Mouse (Mus musculus) neural tube, embryonic 13.5 days (tissue): ENCODE measurements around the gene Hoxa11. TPM values are rescaled to one million over a fixed set of nuclear protein-coding genes. Genes with fewer than 3 reads are reported as not detected.

Source experiments
- ATAC-seq: fragments of 200-750 bp; cut with Nextera tagmentation; 2 replicates; pipeline ENCODE4 v1.8.0; 2017; ENCODE audit warnings: low read depth, mild to moderate bottlenecking, moderate TSS enrichment, moderate library complexity
- H3K27ac ChIP-seq: fragments of 300-500 bp; sonication (generic); replicated peaks from 2 replicates; pipeline ENCODE4 v1.5.1; 2015; ENCODE audit warnings: moderate library complexity, mild to moderate bottlenecking, inconsistent platforms
- H3K27me3 ChIP-seq: fragments of 300-500 bp; sonication (generic); 2 replicates; pipeline ENCODE4 v1.6.1; 2015; ENCODE audit warnings: mild to moderate bottlenecking, inconsistent platforms
- H3K36me3 ChIP-seq: fragments of 300-500 bp; sonication (generic); 2 replicates; pipeline ENCODE4 v1.6.1; 2015; ENCODE audit warnings: mild to moderate bottlenecking, inconsistent platforms
- H3K4me1 ChIP-seq: fragments of 300-500 bp; sonication (generic); replicated peaks from 2 replicates; pipeline ENCODE4 v1.6.1; 2015; ENCODE audit warnings: inconsistent platforms
- H3K4me2 ChIP-seq: fragments of 300-500 bp; sonication (generic); 2 replicates; pipeline ENCODE4 v1.6.1; 2015; ENCODE audit warnings: inconsistent platforms, mild to moderate bottlenecking, moderate library complexity
- H3K4me3 ChIP-seq: fragments of 300-500 bp; sonication (generic); 2 replicates; pipeline ENCODE4 v1.5.1; 2015; ENCODE audit warnings: mild to moderate bottlenecking, inconsistent platforms
- H3K9ac ChIP-seq: fragments of 300-500 bp; sonication (generic); 2 replicates; pipeline ENCODE4 v1.6.1; 2015; ENCODE audit warnings: moderate library complexity, mild to moderate bottlenecking, inconsistent platforms
- H3K9me3 ChIP-seq: fragments of 300-500 bp; sonication (generic); 2 replicates; pipeline ENCODE4 v1.6.1; 2016; ENCODE audit warnings: inconsistent platforms
- WGBS: fragments of 180-500 bp; shearing (Covaris S2); methylation state at CpG from one replicate; pipeline ENCODE4 v1.1.7; 2015; 5-methylcytosine and 5-hydroxymethylcytosine counted together
- polyA plus RNA-seq: library from polyadenylated mRNA; unstranded; fragments of >200 nt; fragmentation: Nextera tagmentation; extraction: Ambion mirVana; gene quantifications from 2 replicates; pipeline ENCODE4 v1.2.1, GENCODE M21; 2015

Gene Hoxa11
- polyA plus RNA-seq, 1 experiment from 2014 or later: 4.7 TPM

GRCm38 (mm10) chr6:52211170-52211935 is 34.3 kb downstream of the Hoxa11 start:
- Histone ChIP-seq H3K9ac (peak overlapping the region; percentile 100), H3K4me2 (peak overlapping the region; percentile 97), H3K4me3 (peak overlapping the region; percentile 96), H3K36me3 (0 out of 2 replicates have a peak, but pooled peaks cover 4% of the 10 kb centered on the region), H3K4me1 (peaks cover 76% of the 10 kb centered on the region), H3K27ac (peak overlapping the region; percentile 100), H3K27me3 (no peaks in the 10 kb centered on the region), H3K9me3 (no peaks in the 10 kb centered on the region)
- 1% methylated on average over 37 of the region's 37 CpGs for WGBS
- peak; percentile 24; the same call in 1 of the 2 replicates for ATAC-seq

GRCm38 (mm10) chr6:52209685-52210046 is 35.9 kb downstream of the Hoxa11 start:
- no peak for ATAC-seq
- H3K9ac ChIP-seq: peak overlapping the region; percentile 100
- peak overlapping the region; percentile 97 for H3K4me2 ChIP-seq
- peak overlapping the region; percentile 96 for H3K4me3 ChIP-seq
- peaks cover 76% of the 10 kb centered on the region for H3K4me1 ChIP-seq
- WGBS: under 1% methylated on average over 12 of the region's 12 CpGs
- no peaks in the 10 kb centered on the region for H3K9me3 ChIP-seq
- H3K27me3 ChIP-seq: no peaks in the 10 kb centered on the region
- H3K36me3 ChIP-seq: peaks cover 21% of the 10 kb centered on the region
- peak overlapping the region; percentile 100 for H3K27ac ChIP-seq

GRCm38 (mm10) chr6:52208868-52209684 is 36.5 kb downstream of the Hoxa11 start:
- Histone ChIP-seq H3K4me3 (peak overlapping the region; percentile 96), H3K9ac (peak overlapping the region; percentile 100), H3K4me1 (peaks cover 76% of the 10 kb centered on the region), H3K9me3 (no peaks in the 10 kb centered on the region), H3K36me3 (peaks cover 25% of the 10 kb centered on the region), H3K27ac (peak overlapping the region; percentile 100), H3K4me2 (peak overlapping the region; percentile 97), H3K27me3 (no peaks in the 10 kb centered on the region)
- 4% methylated on average over 18 of the region's 18 CpGs for WGBS
- ATAC-seq: no peak

- H3K27ac ChIP-seq: peak within 1 kb of the TSS; percentile 100
- no peaks in the 10 kb centered on the region for H3K27me3 ChIP-seq
- H3K4me2 ChIP-seq: peak within 1 kb of the TSS; percentile 97
- peak within 1 kb of the TSS; percentile 96 for H3K4me3 ChIP-seq
- H3K9me3 ChIP-seq: no peaks in the 10 kb centered on the region
- ATAC-seq: no peak
- H3K4me1 ChIP-seq: peaks cover 79% of the 10 kb centered on the region
- under 1% methylated on average over 47 of the region's 47 CpGs for WGBS
- H3K36me3 ChIP-seq: peaks cover 33% of the 10 kb centered on the region
- peak within 1 kb of the TSS; percentile 100 for H3K9ac ChIP-seq
Measured at GRCm38 (mm10) chr6:52208072-52208867, 37.3 kb downstream of the Hoxa11 start, which contains the start of gene Hoxa6. Gene Hoxa6 (minus strand): TSS chr6:52208722.

- no peak for ATAC-seq
- Histone ChIP-seq H3K36me3 (peaks cover 39% of the 10 kb centered on the region), H3K4me3 (peak overlapping the region; percentile 96), H3K4me2 (peak overlapping the region; percentile 97), H3K4me1 (peaks cover 85% of the 10 kb centered on the region), H3K27ac (peak overlapping the region; percentile 100), H3K27me3 (no peaks in the 10 kb centered on the region), H3K9ac (peak overlapping the region; percentile 100), H3K9me3 (no peaks in the 10 kb centered on the region)
Measured at GRCm38 (mm10) chr6:52207684-52207976, 38.0 kb downstream of the Hoxa11 start.

GRCm38 (mm10) chr6:52206882-52207683 is 38.5 kb downstream of the Hoxa11 start:
- no peaks in the 10 kb centered on the region for H3K9me3 ChIP-seq
- WGBS: 8% methylated on average over 4 of the region's 4 CpGs
- no peaks in the 10 kb centered on the region for H3K27me3 ChIP-seq
- ATAC-seq: no peak
- peak overlapping the region; percentile 97 for H3K4me2 ChIP-seq
- H3K4me3 ChIP-seq: peak overlapping the region; percentile 96
- peaks cover 43% of the 10 kb centered on the region for H3K36me3 ChIP-seq
- peaks cover 90% of the 10 kb centered on the region for H3K4me1 ChIP-seq
- H3K27ac ChIP-seq: peak overlapping the region; percentile 100
- H3K9ac ChIP-seq: peak overlapping the region; percentile 100

GRCm38 (mm10) chr6:52205638-52206621 is 39.7 kb downstream of the Hoxa11 start:
- WGBS: 4% methylated on average over 55 of the region's 55 CpGs
- Histone ChIP-seq H3K4me3 (peak overlapping the region; percentile 96), H3K4me1 (peaks cover 97% of the 10 kb centered on the region), H3K27ac (peak overlapping the region; percentile 100), H3K36me3 (peaks cover 54% of the 10 kb centered on the region), H3K9me3 (no peaks in the 10 kb centered on the region), H3K4me2 (peak overlapping the region; percentile 97), H3K27me3 (no peaks in the 10 kb centered on the region), H3K9ac (peak overlapping the region; percentile 100)
- no peak for ATAC-seq

GRCm38 (mm10) chr6:52205221-52205620 is 40.4 kb downstream of the Hoxa11 start:
- Histone ChIP-seq H3K4me3 (peak overlapping the region; percentile 96), H3K27ac (peak overlapping the region; percentile 100), H3K36me3 (peaks cover 54% of the 10 kb centered on the region), H3K4me2 (peak overlapping the region; percentile 97), H3K9me3 (no peaks in the 10 kb centered on the region), H3K9ac (peak overlapping the region; percentile 100), H3K4me1 (peaks cover 98% of the 10 kb centered on the region), H3K27me3 (no peaks in the 10 kb centered on the region)
- no peak for ATAC-seq
- 4% methylated on average over 14 of the region's 14 CpGs for WGBS

GRCm38 (mm10) chr6:52204050-52204752 is 41.4 kb downstream of the Hoxa11 start, which contains the start of gene Hoxa5:
Gene Hoxa5 (minus strand): TSS chr6:52204587.
- Histone ChIP-seq H3K27ac (peak within 1 kb of the TSS; percentile 100), H3K4me3 (peak within 1 kb of the TSS; percentile 96)

More at GRCm38 (mm10) chr6:52204050-52204752, 41.4 kb downstream of the Hoxa11 start, which contains the start of gene Hoxa5:
- peak within 1 kb of the TSS; percentile 97 for H3K4me2 ChIP-seq
- no peaks in the 10 kb centered on the region for H3K27me3 ChIP-seq
- under 1% methylated on average over 63 of the region's 65 CpGs for WGBS
- peaks cover 58% of the 10 kb centered on the region for H3K36me3 ChIP-seq
- ATAC-seq: peak; percentile 34
- peak within 1 kb of the TSS; percentile 100 for H3K9ac ChIP-seq
- H3K4me1 ChIP-seq: peaks cover 98% of the 10 kb centered on the region
- no peaks in the 10 kb centered on the region for H3K9me3 ChIP-seq
